Mouse (Mus musculus) fibroblast of lung, adult 2 months (primary cell): ENCODE data around the gene Clmn.

ENCODE experiments used
- DNase-seq: peaks from one replicate; pipeline ENCODE4 v3.0.0-alpha.2; 2011; ENCODE audit warnings: low read depth

Gene Clmn

GRCm38 (mm10) chr12:104879577-104879989 lies 14.7 kb upstream of the Clmn start:
- DNase-seq = no peak

GRCm38 (mm10) chr12:104876053-104876452 lies 11.2 kb upstream of the Clmn start:
- no peak for DNase-seq

GRCm38 (mm10) chr12:104871987-104872386 lies 7.1 kb upstream of the Clmn start:
- DNase-seq = no peak

- no peak for DNase-seq
Observed at GRCm38 (mm10) chr12:104869737-104870136, 4.9 kb upstream of the Clmn start.

- no peak for DNase-seq
Observed at GRCm38 (mm10) chr12:104868430-104868829, 3.6 kb upstream of the Clmn start.

GRCm38 (mm10) chr12:104867851-104868250 lies 3.0 kb upstream of the Clmn start:
- no peak for DNase-seq

- DNase-seq = no peak
Observed at GRCm38 (mm10) chr12:104865166-104865535, 275 bp upstream of the Clmn start.

- no peak for DNase-seq
Observed at GRCm38 (mm10) chr12:104863653-104864052, 1.2 kb downstream of the Clmn start.

- DNase-seq = peak; percentile 68
Observed at GRCm38 (mm10) chr12:104859140-104859539, 5.7 kb downstream of the Clmn start.

- DNase-seq = peak; percentile 53
Observed at GRCm38 (mm10) chr12:104858732-104859131, 6.1 kb downstream of the Clmn start.

- DNase-seq = no peak
Observed at GRCm38 (mm10) chr12:104857614-104858013, 7.3 kb downstream of the Clmn start.

GRCm38 (mm10) chr12:104856540-104856939 lies 8.3 kb downstream of the Clmn start:
- no peak for DNase-seq

GRCm38 (mm10) chr12:104855548-104855947 lies 9.3 kb downstream of the Clmn start:
- no peak for DNase-seq

GRCm38 (mm10) chr12:104854826-104855225 lies 10.1 kb downstream of the Clmn start:
- no peak for DNase-seq

GRCm38 (mm10) chr12:104853374-104853773 lies 11.5 kb downstream of the Clmn start:
- no peak for DNase-seq

- peak; percentile 48 for DNase-seq
Observed at GRCm38 (mm10) chr12:104851711-104852508, 13.0 kb downstream of the Clmn start.

- no peak for DNase-seq
Observed at GRCm38 (mm10) chr12:104850119-104850518, 14.8 kb downstream of the Clmn start.

GRCm38 (mm10) chr12:104848667-104849066 lies 16.2 kb downstream of the Clmn start:
- no peak for DNase-seq

- DNase-seq = no peak
Observed at GRCm38 (mm10) chr12:104847227-104847626, 17.6 kb downstream of the Clmn start.

GRCm38 (mm10) chr12:104845707-104846106 lies 19.2 kb downstream of the Clmn start:
- DNase-seq = peak; percentile 49

- DNase-seq = no peak
Observed at GRCm38 (mm10) chr12:104844989-104845388, 19.9 kb downstream of the Clmn start.

- DNase-seq = no peak
Observed at GRCm38 (mm10) chr12:104844279-104844678, 20.6 kb downstream of the Clmn start.

- no peak for DNase-seq
Observed at GRCm38 (mm10) chr12:104841256-104841655, 23.6 kb downstream of the Clmn start.

- DNase-seq = no peak
Observed at GRCm38 (mm10) chr12:104838987-104839386, 25.9 kb downstream of the Clmn start.
